Mouse (Mus musculus): ENCODE data around the gene Gpc6. TPM values are rescaled to one million over a fixed set of nuclear protein-coding genes. Genes with fewer than 3 reads are reported as not detected.

Gene Gpc6
- polyA plus RNA-seq, 1 experiment = 0.29 TPM

DNA sequence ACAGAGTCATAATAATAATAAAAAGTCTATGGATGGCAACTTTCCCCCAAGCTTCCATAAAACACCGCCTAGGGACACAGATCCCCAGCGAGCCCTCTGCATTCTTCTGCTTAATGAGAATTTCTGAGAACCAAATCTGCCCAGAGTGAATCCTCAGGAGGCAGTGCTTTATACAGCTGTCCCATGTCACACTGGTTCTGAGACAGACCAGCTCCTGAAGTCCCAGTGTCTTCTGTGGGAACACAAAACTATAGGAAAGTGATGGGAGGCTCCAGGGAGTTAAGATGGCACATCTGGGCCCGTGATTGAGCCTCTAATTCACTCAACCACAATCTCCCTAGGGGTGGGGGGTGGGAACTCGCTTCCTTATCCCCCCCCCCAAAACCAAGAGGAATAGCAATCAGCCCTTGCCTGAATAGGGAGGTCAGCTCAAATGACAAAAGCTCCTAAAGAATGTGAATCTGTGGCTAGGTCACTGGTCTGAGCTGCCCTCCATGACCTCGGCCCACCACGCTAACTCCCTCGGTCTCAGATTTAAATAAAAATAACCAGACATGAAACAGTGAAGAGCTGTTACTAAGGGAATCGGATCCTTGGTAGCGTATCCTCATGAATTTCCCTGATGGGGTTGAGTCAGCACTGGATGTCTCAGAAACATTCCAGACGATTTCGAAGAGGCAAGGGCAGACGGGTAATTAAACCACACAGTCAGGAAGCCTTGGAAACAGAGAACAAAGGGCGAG, 1005.2 kb downstream of the Gpc6 start:
- TF ChIP-seq CTCF (IDR thresholded peaks at IDR 0.05; ENCODE audit: low read depth, low read length) = no peak
- no peak for TF ChIP-seq POLR2A (IDR thresholded peaks at IDR 0.05; ENCODE audit: borderline replicate concordance, low read depth, low read length)
- Histone ChIP-seq H3K4me1 (ENCODE audit: control insufficient read depth, insufficient read depth, low read length) (no peaks in the 10 kb centered on the region), H3K4me3 (ENCODE audit: insufficient read depth, low read length) (no peak overlapping the region), H3K27ac (ENCODE audit: insufficient read depth, low read depth, low read length) (no peak overlapping the region)

DNA sequence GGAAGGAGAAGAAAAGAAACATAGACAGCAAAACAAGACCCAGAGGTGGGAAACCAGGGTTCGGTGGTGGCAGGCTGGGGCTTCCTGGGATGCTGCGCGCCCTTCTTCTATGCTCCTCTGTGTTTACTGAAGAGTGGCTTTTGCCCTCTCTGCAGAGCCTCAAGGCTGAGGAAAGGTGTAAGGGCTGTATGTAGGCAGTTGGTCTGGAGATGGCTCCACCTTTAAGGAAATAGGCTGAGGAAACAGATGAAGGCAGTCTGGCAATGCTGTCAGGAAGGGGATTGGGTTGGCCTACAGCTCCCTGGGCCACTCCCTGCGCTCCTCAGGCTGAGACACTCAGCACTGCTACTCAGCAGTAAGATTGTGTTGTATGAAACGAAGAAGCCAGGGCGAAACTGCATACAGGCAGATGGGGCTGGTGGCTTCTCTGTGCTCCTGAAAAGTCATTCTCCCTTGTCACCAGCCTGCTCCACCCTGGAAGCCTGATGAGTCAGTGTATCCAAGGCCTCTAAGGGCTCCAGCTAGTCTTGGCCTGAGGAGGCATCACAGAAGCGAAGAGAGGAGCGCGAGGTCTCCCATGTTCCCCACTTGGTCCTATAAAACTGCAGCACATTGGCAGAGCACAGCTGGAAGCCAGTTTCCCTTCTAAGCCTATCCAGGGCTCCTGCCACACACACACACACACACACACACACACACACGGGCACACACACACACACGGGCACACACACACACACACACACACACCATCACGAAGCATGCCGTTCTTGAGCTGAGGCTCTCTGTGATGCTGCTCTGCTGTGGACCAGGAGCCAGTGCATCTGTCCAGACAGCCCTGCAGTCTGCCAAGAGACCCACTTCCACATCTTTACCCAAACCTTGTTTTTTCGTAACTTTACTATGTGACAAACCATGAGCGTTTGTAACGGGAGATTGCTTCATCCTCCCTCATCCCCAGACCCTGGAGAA, 1006.0 kb downstream of the Gpc6 start:
- no peak for TF ChIP-seq CTCF (IDR thresholded peaks at IDR 0.05; ENCODE audit: low read depth, low read length)
- no peak for TF ChIP-seq POLR2A (IDR thresholded peaks at IDR 0.05; ENCODE audit: borderline replicate concordance, low read depth, low read length)
- H3K4me3 ChIP-seq (ENCODE audit: insufficient read depth, low read length) = no peak overlapping the region
- H3K4me1 ChIP-seq (ENCODE audit: control insufficient read depth, insufficient read depth, low read length) = no peaks in the 10 kb centered on the region
- H3K27ac ChIP-seq (ENCODE audit: insufficient read depth, low read depth, low read length) = no peak overlapping the region

DNA sequence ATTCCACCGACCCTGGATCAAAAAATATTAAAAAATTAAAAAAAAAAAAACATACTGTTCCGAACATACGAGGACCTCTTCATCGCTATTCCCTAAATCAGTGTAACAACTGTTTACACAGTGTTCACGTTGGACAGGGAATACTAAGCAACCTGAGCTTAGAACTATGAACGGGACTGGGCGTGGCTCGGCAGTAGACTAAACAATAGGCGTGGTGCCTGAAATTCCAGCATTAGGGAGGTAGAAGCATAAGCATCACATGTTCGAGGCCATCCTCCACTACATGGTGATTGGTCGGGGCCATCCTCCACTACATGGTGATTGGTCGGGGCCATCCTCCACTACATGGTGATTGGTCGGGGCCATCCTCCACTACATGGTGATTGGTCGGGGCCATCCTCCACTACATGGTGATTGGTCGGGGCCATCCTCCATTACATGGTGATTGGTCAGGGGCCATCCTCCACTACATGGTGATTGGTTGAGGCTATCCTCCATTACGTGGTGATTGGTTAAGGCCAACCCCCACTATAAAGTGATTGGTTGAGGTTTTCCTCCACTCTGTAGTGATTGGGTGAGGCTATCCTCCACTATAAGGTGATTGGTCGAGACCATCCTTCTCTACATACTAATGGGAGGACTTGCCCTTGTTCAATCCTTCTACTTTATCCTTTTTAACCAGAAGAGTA, 1007.2 kb downstream of the Gpc6 start:
- H3K27ac ChIP-seq (ENCODE audit: insufficient read depth, low read depth, low read length) = no peak overlapping the region
- no peak overlapping the region for H3K4me3 ChIP-seq (ENCODE audit: insufficient read depth, low read length)
- no peaks in the 10 kb centered on the region for H3K4me1 ChIP-seq (ENCODE audit: control insufficient read depth, insufficient read depth, low read length)
- TF ChIP-seq POLR2A (IDR thresholded peaks at IDR 0.05; ENCODE audit: borderline replicate concordance, low read depth, low read length) (no peak), CTCF (IDR thresholded peaks at IDR 0.05; ENCODE audit: low read depth, low read length) (no peak)

DNA sequence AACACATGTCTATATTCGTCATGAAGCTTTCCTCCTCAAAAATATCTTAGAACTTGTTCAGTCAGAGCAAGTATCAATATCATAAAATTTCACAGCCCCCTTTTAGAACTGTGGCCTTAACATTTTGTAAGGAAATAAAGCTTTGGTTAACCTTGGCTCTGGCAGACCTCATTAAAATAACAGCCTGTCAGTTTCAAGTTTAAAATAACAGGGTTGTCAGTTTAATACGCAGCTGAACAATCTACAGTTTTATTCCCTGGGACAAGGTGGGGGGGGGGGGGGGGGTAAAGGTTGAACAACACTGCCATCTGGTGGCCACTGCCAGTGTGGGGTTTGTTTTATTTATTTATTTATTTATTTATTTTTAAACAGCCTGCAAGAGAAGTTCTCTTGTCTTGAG, 1013.4 kb downstream of the Gpc6 start:
- TF ChIP-seq POLR2A (IDR thresholded peaks at IDR 0.05; ENCODE audit: borderline replicate concordance, low read depth, low read length) (no peak), CTCF (IDR thresholded peaks at IDR 0.05; ENCODE audit: low read depth, low read length) (no peak)
- Histone ChIP-seq H3K4me1 (ENCODE audit: control insufficient read depth, insufficient read depth, low read length) (no peaks in the 10 kb centered on the region), H3K27ac (ENCODE audit: insufficient read depth, low read depth, low read length) (no peak overlapping the region), H3K4me3 (ENCODE audit: insufficient read depth, low read length) (no peak overlapping the region)

DNA sequence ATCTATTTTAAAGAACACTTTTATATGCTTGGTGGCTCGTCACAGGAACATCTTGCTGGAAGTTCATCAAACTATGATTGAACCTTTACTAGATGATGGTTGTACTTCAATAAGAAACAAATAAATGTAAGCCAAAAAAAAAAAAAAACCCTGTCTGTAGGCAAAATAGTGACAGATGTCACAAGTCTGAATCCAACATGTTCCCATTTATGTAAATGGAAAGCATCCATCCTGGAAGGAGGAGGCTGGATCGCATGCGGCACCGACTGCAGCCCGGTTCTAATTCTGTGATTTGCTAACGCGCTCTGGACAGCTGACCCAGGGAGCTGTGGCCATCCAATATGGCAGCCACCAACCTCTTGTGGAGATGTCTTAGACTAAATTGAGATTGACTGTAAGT, 1014.4 kb downstream of the Gpc6 start:
- TF ChIP-seq CTCF (IDR thresholded peaks at IDR 0.05; ENCODE audit: low read depth, low read length) (no peak), POLR2A (IDR thresholded peaks at IDR 0.05; ENCODE audit: borderline replicate concordance, low read depth, low read length) (no peak)
- H3K4me1 ChIP-seq (ENCODE audit: control insufficient read depth, insufficient read depth, low read length) = no peaks in the 10 kb centered on the region
- no peak overlapping the region for H3K4me3 ChIP-seq (ENCODE audit: insufficient read depth, low read length)
- no peak overlapping the region for H3K27ac ChIP-seq (ENCODE audit: insufficient read depth, low read depth, low read length)

DNA sequence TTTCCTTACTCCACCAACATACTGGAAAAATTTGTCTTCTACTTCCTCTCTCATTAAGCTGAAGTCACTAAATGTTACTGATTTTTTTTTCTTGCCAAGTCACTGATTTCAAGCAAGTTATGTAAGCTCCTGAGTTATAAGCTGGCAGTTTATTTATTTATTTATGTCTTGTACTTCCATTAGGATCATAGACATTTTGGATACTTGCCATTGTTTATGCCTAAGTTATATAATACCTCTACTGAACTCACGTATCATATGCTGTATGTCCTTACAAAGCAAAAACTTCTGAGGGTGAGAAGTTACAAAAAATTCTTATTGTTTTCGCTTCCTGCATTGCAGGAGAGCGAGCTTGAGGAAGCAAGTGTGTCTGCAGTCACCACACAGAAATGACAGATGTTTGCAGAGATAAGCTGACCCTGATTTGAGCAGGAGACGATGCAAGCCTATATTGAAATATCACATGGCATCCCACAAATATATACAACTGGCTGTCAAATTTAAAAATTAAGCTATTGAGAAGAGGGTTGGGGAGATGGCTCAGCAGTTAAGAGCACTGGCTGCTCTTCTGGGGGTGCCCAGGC, 1020.9 kb downstream of the Gpc6 start:
- no peak for TF ChIP-seq POLR2A (IDR thresholded peaks at IDR 0.05; ENCODE audit: borderline replicate concordance, low read depth, low read length)
- TF ChIP-seq CTCF (IDR thresholded peaks at IDR 0.05; ENCODE audit: low read depth, low read length) = no peak
- H3K4me1 ChIP-seq (ENCODE audit: control insufficient read depth, insufficient read depth, low read length) = no peaks in the 10 kb centered on the region
- H3K4me3 ChIP-seq (ENCODE audit: insufficient read depth, low read length) = no peak overlapping the region
- H3K27ac ChIP-seq (ENCODE audit: insufficient read depth, low read depth, low read length) = no peak overlapping the region

DNA sequence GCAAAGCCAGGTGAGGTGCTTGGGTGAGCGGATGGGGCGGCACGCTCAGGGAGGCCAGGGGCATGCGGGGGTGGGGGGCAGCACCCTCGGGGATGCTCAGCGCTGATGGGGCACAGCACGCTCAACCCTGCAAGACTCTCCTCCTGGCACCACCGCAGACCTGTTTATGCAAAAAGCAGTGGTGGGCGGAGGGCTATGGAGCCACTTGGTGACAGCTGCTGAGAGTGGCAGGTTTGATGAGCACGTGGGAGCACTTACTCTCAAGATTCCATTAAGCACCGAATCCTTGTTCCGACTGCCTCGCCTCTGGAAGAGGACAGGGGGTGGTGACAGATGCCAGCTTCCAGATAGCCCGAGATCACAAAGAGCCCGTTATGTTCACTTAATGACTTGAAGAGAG, 1026.2 kb downstream of the Gpc6 start:
- TF ChIP-seq CTCF (IDR thresholded peaks at IDR 0.05; ENCODE audit: low read depth, low read length) (no peak), POLR2A (IDR thresholded peaks at IDR 0.05; ENCODE audit: borderline replicate concordance, low read depth, low read length) (no peak)
- no peak overlapping the region for H3K27ac ChIP-seq (ENCODE audit: insufficient read depth, low read depth, low read length)
- no peak overlapping the region for H3K4me3 ChIP-seq (ENCODE audit: insufficient read depth, low read length)

DNA sequence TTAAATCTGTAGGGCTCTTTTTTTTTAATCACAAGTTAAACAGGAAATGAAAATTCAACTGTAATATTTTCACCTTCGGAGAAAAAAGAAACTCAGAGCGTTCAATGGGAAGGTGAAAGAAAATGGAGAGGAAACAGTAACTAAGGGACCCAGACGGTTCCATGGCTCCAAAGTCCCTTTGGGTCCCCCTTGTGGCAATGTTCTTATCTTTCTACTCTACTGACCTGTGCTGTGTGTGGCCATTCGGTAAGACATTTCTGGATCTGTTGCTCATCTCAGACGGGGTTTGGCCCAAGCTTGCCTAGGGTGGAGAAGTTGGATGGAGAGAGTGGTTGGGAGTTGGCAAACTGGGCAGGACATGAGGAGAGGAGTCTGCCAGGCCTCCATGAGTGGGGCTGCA, 1026.6 kb downstream of the Gpc6 start:
- no peak overlapping the region for H3K27ac ChIP-seq (ENCODE audit: insufficient read depth, low read depth, low read length)
- H3K4me1 ChIP-seq (ENCODE audit: control insufficient read depth, insufficient read depth, low read length) = no peaks in the 10 kb centered on the region
- no peak for TF ChIP-seq CTCF (IDR thresholded peaks at IDR 0.05; ENCODE audit: low read depth, low read length)
- no peak overlapping the region for H3K4me3 ChIP-seq (ENCODE audit: insufficient read depth, low read length)

More for the DNA sequence above, 1026.2 kb downstream of the Gpc6 start:
- H3K4me1 ChIP-seq (ENCODE audit: control insufficient read depth, insufficient read depth, low read length) = no peaks in the 10 kb centered on the region

DNA sequence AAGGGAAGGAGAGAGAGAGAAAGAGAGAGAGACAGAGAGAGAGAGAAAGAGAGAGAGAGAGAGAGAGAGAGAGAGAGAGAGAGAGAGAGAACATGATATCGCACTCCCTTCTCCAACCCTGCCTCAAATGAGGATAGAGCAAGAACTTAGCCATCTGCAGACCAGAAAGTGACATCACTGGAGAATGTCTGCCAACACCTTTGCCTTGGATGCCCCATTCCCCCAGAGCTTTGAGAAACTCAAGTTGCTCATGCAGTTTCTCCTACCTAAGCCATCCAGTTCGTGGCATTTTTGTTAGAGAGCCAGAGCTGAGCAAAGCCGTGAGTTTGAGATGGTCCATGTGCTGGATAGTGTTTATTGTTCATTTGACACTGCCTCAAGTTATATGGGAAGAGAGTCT, 1030.9 kb downstream of the Gpc6 start:
- Histone ChIP-seq H3K4me3 (ENCODE audit: insufficient read depth, low read length) (no peak overlapping the region), H3K27ac (ENCODE audit: insufficient read depth, low read depth, low read length) (no peak overlapping the region), H3K4me1 (ENCODE audit: control insufficient read depth, insufficient read depth, low read length) (no peaks in the 10 kb centered on the region)
- no peak for TF ChIP-seq POLR2A (IDR thresholded peaks at IDR 0.05; ENCODE audit: borderline replicate concordance, low read depth, low read length)

Measured in bone marrow macrophage, adult 2 months (primary cell).